Mouse (Mus musculus) hindbrain, embryonic 11.5 days (tissue): ENCODE data around the gene Kdelr2. TPM values are rescaled to one million over a fixed set of nuclear protein-coding genes. Genes with fewer than 3 reads are reported as not detected.
A peak's percentile ranks its signal among the peaks of the same experiment; 100 is the strongest.

Source experiments
- ATAC-seq: fragments of 200-750 bp; cut with Nextera tagmentation; 2 replicates; pipeline ENCODE4 v1.8.0; 2017; ENCODE audit warnings: mild to moderate bottlenecking, moderate TSS enrichment, moderate library complexity; ENCODE audit not compliant: low FRiP score
- DNase-seq: peaks from one replicate; pipeline ENCODE4 v3.0.0-alpha.2; 2015; ENCODE audit warnings: low spot score
- H3K27ac ChIP-seq: fragments of 300-500 bp; sonication (generic); 2 replicates; pipeline ENCODE4 v1.5.1; 2014; ENCODE audit warnings: mild to moderate bottlenecking, low read depth, low read length
- H3K27me3 ChIP-seq: fragments of 300-500 bp; sonication (generic); 2 replicates; pipeline ENCODE4 v1.6.1; 2014; ENCODE audit warnings: mild to moderate bottlenecking, low read length, moderate library complexity, mixed read lengths; ENCODE audit not compliant: control insufficient read depth, insufficient read depth
- H3K36me3 ChIP-seq: fragments of 300-500 bp; sonication (generic); 2 replicates; pipeline ENCODE4 v1.6.1; 2014; ENCODE audit warnings: mild to moderate bottlenecking, low read length, moderate library complexity, mixed read lengths; ENCODE audit not compliant: control insufficient read depth, insufficient read depth
- H3K4me1 ChIP-seq: fragments of 300-500 bp; sonication (generic); replicated peaks from 2 replicates; pipeline ENCODE4 v1.6.1; 2014; ENCODE audit warnings: low read length, mixed read lengths; ENCODE audit not compliant: control insufficient read depth, insufficient read depth
- H3K4me2 ChIP-seq: fragments of 300-500 bp; sonication (generic); replicated peaks from 2 replicates; pipeline ENCODE4 v1.6.1; 2014; ENCODE audit warnings: mild to moderate bottlenecking, low read depth, low read length
- H3K4me3 ChIP-seq: fragments of 300-500 bp; sonication (generic); 2 replicates; pipeline ENCODE4 v1.5.1; 2014; ENCODE audit warnings: low read depth, low read length
- H3K9ac ChIP-seq: fragments of 300-500 bp; sonication (generic); 2 replicates; pipeline ENCODE4 v1.6.1; 2014; ENCODE audit warnings: low read depth, low read length
- H3K9me3 ChIP-seq: fragments of 300-500 bp; sonication (generic); 2 replicates; pipeline ENCODE4 v1.6.1; 2016; ENCODE audit warnings: low read length; ENCODE audit not compliant: control insufficient read depth
- WGBS: fragments of 180-500 bp; shearing (Covaris S2); extraction: QIAGEN DNeasy Blood & Tissue Kit; methylation state at CpG from one replicate; pipeline ENCODE4 v1.1.7; 2014; 5-methylcytosine and 5-hydroxymethylcytosine counted together
- polyA plus RNA-seq: library from polyadenylated mRNA; unstranded; fragments of >200 nt; fragmentation: Nextera tagmentation; extraction: Ambion mirVana; gene quantifications from 2 replicates; pipeline ENCODE4 v1.2.1, GENCODE M21; 2014

The Kdelr2 gene
- polyA plus RNA-seq, 1 experiment from 2014 or later = 202 TPM

DNA sequence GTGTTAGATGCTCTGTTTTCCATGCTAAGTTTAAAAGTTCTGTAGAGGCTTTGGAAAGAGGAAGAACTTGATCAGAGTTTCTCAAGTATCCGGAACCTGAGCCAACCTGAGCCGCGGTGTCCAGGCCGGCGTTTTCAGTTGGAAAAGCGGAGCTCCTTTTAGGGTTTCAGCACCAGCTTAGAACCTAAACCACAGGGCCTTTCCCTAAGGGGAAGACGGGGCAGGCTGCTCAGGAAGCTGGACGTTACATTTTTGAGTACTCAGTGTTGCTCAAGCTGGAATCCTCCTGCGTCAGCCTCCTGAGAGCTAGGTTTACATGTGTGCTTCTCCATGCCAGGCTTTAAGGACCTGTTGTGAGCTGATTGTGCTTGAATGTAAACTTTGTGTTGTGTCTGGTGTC lies 2.9 kb downstream of the Kdelr2 start:
- DNase-seq (no peak), ATAC-seq (no peak)
- Histone ChIP-seq H3K4me2 (no peak overlapping the region), H3K9me3 (no peaks in the 10 kb centered on the region), H3K9ac (no peak overlapping the region), H3K27ac (no peak overlapping the region), H3K27me3 (no peaks in the 10 kb centered on the region), H3K36me3 (no peaks in the 10 kb centered on the region), H3K4me3 (no peak overlapping the region), H3K4me1 (no peaks in the 10 kb centered on the region)
- WGBS = 97% methylated on average over 9 of the region's 9 CpGs

DNA sequence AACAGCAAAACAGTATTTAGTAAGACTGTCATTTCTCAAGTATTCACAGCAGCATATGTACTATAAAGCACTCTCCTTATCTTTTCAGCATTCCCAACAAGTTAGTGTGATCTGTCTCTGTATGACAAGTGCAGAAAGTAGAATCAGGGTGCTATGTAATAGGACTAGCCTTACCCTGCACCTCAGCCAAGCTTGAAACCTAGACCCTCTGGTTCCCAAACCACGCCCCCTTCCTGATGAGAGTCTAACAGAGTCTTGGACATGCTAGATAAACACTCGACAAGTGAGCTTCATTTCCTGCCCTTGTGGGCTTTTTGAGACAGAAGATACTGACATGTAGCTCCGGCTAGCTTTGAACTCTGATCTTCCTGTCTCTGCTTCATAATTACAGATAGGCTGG lies 5.6 kb downstream of the Kdelr2 start:
- Histone ChIP-seq H3K9me3 (no peaks in the 10 kb centered on the region), H3K9ac (no peak overlapping the region), H3K4me1 (no peaks in the 10 kb centered on the region), H3K27me3 (no peaks in the 10 kb centered on the region), H3K4me2 (no peak overlapping the region), H3K4me3 (no peak overlapping the region), H3K36me3 (peaks cover 3% of the 10 kb centered on the region; the same call in 1 of the 2 replicates), H3K27ac (no peak overlapping the region)
- 84% methylated on average over 3 of the region's 3 CpGs for WGBS
- DNase-seq (no peak), ATAC-seq (no peak)

DNA sequence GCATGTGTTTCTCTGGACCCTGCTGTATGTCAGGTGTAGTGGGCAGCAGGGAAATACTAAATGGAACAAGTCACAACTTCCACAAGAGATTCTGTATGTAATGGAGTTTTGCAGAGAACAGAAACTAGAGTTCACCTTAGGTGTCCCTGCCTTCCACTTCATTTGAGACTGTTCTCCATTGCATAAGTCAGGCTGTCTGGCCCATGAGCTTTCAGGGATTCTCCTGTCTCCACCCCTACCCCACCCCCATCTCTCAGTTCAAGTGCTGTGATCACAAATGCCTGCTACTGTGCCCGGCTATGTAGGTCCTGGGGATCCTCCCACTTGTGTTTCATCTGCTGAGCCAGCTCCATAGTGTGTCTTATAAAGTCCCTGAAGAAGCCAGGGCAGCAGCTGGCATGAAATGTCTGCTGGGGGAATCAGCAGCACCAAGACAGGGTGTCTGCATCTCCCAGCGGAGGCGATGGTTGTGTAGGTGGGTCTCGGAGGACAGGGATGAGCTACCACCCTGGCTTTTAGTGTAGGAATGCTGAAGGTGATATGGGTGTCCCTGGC lies 7.3 kb downstream of the Kdelr2 start:
- DNase-seq (no peak), ATAC-seq (no peak)
- H3K36me3 ChIP-seq = peaks cover 3% of the 10 kb centered on the region; the same call in 1 of the 2 replicates
- no peak overlapping the region for H3K4me2 ChIP-seq
- H3K27ac ChIP-seq = no peak overlapping the region
- no peak overlapping the region for H3K4me3 ChIP-seq
- no peak overlapping the region for H3K9ac ChIP-seq
- H3K4me1 ChIP-seq = no peaks in the 10 kb centered on the region
- no peaks in the 10 kb centered on the region for H3K27me3 ChIP-seq
- no peaks in the 10 kb centered on the region for H3K9me3 ChIP-seq
- 94% methylated on average over 4 of the region's 4 CpGs for WGBS

DNA sequence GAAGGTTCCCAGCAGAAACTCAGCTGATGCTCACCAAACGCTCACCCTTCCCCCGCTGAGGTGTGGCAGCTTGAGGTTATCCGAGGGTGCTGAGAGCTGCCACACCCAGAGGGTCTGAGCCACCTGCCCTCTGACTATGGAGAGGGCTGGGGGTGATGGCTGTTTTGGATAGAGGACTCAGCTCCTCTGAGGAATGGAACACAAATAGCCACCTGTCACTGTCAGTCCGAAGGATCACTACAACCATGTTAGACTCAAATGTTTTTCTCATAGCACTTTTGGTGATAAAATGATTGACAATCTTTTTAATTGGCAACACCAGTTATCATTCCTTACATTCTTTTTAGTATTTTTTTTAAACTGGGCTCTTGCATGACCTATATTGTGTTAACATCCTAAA lies 17.8 kb downstream of the Kdelr2 start:
- Histone ChIP-seq H3K9ac (no peak overlapping the region), H3K27me3 (no peaks in the 10 kb centered on the region), H3K36me3 (peaks cover 11% of the 10 kb centered on the region), H3K4me3 (no peak overlapping the region), H3K27ac (no peak overlapping the region), H3K4me1 (no peaks in the 10 kb centered on the region), H3K4me2 (no peak overlapping the region), H3K9me3 (no peaks in the 10 kb centered on the region)
- ATAC-seq = no peak
- DNase-seq = no peak
- 89% methylated on average over 4 of the region's 4 CpGs for WGBS

DNA sequence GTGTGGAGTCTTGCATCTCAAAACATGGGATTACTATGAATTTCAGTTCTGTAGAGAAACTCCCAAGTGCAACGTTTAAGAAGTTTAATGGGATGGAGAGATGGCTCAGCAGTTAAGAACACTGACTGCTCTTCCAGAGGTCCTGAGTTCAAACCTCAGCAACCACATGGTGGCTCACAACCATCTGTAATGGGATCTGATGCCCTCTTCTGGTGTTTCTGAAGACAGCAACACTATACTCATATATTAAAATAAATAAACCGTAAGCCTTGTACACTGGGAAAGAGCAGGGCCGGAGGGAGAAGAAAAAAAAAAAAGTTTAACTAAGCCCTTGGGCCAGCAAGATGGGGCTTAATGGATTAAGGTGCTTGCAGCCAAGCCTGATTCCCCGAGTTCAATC lies 19.4 kb downstream of the Kdelr2 start:
- DNase-seq (no peak), ATAC-seq (no peak)
- 85% methylated on average over 4 of the region's 4 CpGs for WGBS
- no peak overlapping the region for H3K4me2 ChIP-seq
- no peaks in the 10 kb centered on the region for H3K27me3 ChIP-seq
- no peak overlapping the region for H3K4me3 ChIP-seq
- no peak overlapping the region for H3K9ac ChIP-seq
- H3K36me3 ChIP-seq = peaks cover 11% of the 10 kb centered on the region
- H3K9me3 ChIP-seq = no peaks in the 10 kb centered on the region
- no peaks in the 10 kb centered on the region for H3K4me1 ChIP-seq
- H3K27ac ChIP-seq = no peak overlapping the region

DNA sequence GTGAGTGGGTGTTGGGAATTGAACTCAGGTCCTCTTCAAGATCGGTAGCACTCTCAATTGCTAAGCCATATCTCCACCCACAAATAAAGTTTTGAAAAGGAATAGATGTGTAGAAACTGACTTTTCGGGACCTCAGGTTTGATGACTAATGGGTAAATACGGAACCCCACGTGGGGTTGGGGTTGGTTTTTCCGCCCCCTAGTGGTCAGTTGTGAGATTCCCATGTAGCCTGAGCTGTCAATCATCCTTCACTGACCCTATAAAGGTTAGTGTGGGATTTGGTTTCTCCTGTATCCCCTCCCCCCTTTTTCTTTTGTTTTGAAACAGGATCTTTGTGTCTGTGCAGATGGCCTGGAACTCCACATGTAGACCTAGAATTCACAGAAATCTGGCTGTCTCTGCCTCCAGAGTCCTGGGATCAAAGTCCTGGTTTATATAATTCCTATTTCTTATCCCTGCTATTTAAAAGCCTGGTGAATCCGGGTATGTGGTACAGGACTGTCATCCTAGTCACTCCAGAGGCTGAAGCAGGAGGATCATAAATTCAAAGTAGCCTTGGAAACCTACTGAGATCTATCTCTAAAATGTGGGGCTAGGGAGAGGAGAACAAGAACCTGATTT lies 20.4 kb downstream of the Kdelr2 start:
- Histone ChIP-seq H3K4me1 (no peaks in the 10 kb centered on the region), H3K9me3 (no peaks in the 10 kb centered on the region), H3K9ac (no peak overlapping the region), H3K4me3 (no peak overlapping the region), H3K27ac (no peak overlapping the region), H3K27me3 (no peaks in the 10 kb centered on the region), H3K36me3 (peaks cover 7% of the 10 kb centered on the region; the same call in 1 of the 2 replicates), H3K4me2 (no peak overlapping the region)
- peak; percentile 78 for DNase-seq
- 25% methylated on average over 6 of the region's 6 CpGs for WGBS
- ATAC-seq = no peak

DNA sequence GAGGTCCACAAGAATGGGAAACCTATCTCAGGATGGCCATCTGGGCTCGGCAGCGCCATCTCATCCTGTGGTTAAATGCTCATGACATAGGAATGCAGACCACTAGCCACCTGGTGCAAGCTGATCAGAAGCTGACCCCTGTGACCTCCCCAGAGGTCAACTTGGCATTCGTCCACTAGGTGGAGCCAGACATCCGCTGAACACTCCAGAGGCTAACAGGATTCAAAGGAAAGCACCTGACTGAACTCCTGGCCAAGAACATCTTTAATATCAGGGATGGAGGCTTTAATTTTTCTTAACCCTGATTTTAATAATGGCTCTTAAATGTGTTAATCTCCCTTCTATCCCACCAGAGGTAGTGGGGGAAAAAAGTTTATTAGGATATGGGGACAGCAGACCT lies 30.8 kb downstream of the Kdelr2 start:
- ATAC-seq (no peak), DNase-seq (peak; percentile 83)
- WGBS = 7% methylated on average over 4 of the region's 4 CpGs
- Histone ChIP-seq H3K27ac (no peak overlapping the region), H3K4me3 (no peak overlapping the region), H3K27me3 (no peaks in the 10 kb centered on the region), H3K36me3 (no peaks in the 10 kb centered on the region), H3K4me1 (no peaks in the 10 kb centered on the region), H3K9ac (no peak overlapping the region), H3K4me2 (no peak overlapping the region), H3K9me3 (no peaks in the 10 kb centered on the region)

DNA sequence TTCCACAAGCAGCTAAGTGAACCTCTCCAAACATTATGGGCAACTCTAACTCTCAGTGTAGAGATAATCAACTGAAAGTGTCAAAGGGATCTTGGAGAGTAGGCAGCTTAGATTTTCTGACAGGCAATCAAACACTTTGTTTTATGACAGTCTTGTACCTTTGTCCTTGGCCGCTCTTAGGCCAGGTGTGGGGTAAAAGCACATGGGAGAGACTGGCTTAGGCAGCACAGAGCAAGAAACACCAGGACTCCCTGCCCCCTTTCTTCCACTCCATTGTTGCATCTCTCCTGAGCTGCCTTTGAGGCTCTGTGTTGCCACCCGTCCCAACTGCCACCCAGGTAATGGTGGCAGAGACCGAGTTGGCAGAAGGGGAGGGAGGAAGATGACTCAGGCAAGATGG lies 37.7 kb downstream of the Kdelr2 start:
- WGBS = 87% methylated on average over 3 of the region's 3 CpGs
- ATAC-seq (no peak), DNase-seq (no peak)
- Histone ChIP-seq H3K9ac (no peak overlapping the region), H3K27ac (no peak overlapping the region), H3K36me3 (no peaks in the 10 kb centered on the region), H3K27me3 (no peaks in the 10 kb centered on the region), H3K4me1 (no peaks in the 10 kb centered on the region), H3K4me3 (no peak overlapping the region), H3K9me3 (no peaks in the 10 kb centered on the region), H3K4me2 (no peak overlapping the region)

DNA sequence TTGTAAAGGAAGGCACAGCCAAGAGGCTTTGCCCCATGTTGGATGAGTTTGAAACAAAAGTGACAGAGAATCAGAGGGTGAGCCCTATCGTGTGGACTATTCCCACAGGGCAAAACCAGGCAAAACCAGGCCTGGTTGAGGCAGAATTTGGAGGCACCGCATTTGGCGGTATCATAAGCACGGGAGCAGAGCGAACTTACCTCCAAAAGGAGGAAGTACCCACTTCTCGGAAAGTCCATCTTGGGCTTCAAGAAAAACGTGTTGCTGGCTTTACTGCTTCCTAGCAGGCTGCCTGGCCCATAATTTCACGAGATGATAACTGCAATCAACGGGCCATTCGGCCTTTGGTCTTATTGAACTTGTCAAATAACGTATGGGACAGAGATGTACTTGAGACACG lies 38.1 kb downstream of the Kdelr2 start:
- no peaks in the 10 kb centered on the region for H3K36me3 ChIP-seq
- no peaks in the 10 kb centered on the region for H3K4me1 ChIP-seq
- 85% methylated on average over 12 of the region's 12 CpGs for WGBS
- no peaks in the 10 kb centered on the region for H3K27me3 ChIP-seq
- DNase-seq (no peak), ATAC-seq (no peak)
- H3K9ac ChIP-seq = no peak overlapping the region
- no peak overlapping the region for H3K4me2 ChIP-seq
- H3K4me3 ChIP-seq = no peak overlapping the region
- no peaks in the 10 kb centered on the region for H3K9me3 ChIP-seq
- H3K27ac ChIP-seq = no peak overlapping the region
